Comparison of ENCODE assay signal across 8 mouse cellular contexts in the genomic region with DNA sequence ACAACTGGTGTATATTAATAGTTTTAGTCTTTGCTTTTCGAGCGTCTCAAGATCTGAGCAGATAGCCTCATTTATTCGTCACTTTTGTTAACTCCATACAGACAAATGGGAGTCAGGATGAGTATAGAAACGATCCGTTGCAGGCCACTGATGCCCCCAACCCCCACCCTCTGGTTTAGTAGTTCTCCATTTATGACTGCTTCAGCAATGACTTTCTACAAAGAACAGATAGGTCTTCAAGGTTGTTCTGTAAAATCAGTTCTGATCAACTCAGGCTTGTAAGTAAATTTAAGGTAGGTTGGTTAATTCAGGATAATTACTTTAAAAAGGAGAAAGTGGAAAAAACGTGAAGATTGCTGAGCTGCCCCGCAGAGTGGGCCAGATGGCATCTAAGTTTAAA. TPM values are rescaled to one million over a fixed set of nuclear protein-coding genes. Genes with fewer than 3 reads are reported as not detected.
DNase-seq lines count a peak whose midpoint lies in the region; ATAC-seq and TF ChIP-seq lines count a peak whose summit lies in the region.

No protein-coding gene starts in this region.

- peak overlapping the region; percentile 80 for H3K4me2 ChIP-seq in heart, embryonic 15.5 days
- peak overlapping the region; percentile 47 for H3K4me2 ChIP-seq in hindbrain, embryonic 11.5 days (replicated peaks; ENCODE audit: low read depth, low read length)
- peak overlapping the region; percentile 75 for H3K4me2 ChIP-seq in midbrain, embryonic 13.5 days (replicated peaks)

- ATAC-seq in heart, embryonic 15.5 days (replicated peaks; ENCODE audit: insufficient number of reproducible peaks, insufficient read depth, low FRiP score, low read depth) = no peak
- ATAC-seq in hindbrain, embryonic 11.5 days (ENCODE audit: low FRiP score) = no peak
- ATAC-seq in midbrain, embryonic 13.5 days = no peak

- no peak for TF ChIP-seq CTCF in bone marrow macrophage, adult 2 months (IDR thresholded peaks at IDR 0.05; ENCODE audit: low read depth, low read length)

- peaks cover 13% of the 10 kb centered on the region for H3K4me1 ChIP-seq in heart, embryonic 15.5 days (replicated peaks)
- peaks cover 14% of the 10 kb centered on the region for H3K4me1 ChIP-seq in bone marrow macrophage, adult 2 months (ENCODE audit: control insufficient read depth, insufficient read depth, low read length)
- H3K4me1 ChIP-seq in hindbrain, embryonic 11.5 days (replicated peaks; ENCODE audit: control insufficient read depth, insufficient read depth, low read length) = peaks cover 2% of the 10 kb centered on the region; the same call in 1 of the 2 replicates
- H3K4me1 ChIP-seq in midbrain, embryonic 13.5 days (replicated peaks) = peaks cover 19% of the 10 kb centered on the region

- H3K9me3 ChIP-seq in heart, embryonic 15.5 days (replicated peaks) = no peaks in the 10 kb centered on the region
- H3K9me3 ChIP-seq in hindbrain, embryonic 11.5 days (ENCODE audit: control insufficient read depth, low read length) = no peaks in the 10 kb centered on the region
- no peaks in the 10 kb centered on the region for H3K9me3 ChIP-seq in midbrain, embryonic 13.5 days

- 71% methylated on average over 7 of the region's 7 CpGs for WGBS in heart, embryonic 15.5 days
- WGBS in hindbrain, embryonic 11.5 days = 81% methylated on average over 7 of the region's 7 CpGs
- 72% methylated on average over 7 of the region's 7 CpGs for WGBS in midbrain, embryonic 13.5 days

- no peak overlapping the region for H3K27ac ChIP-seq in heart, embryonic 15.5 days
- no peak overlapping the region for H3K27ac ChIP-seq in bone marrow macrophage, adult 2 months (ENCODE audit: insufficient read depth, low read depth, low read length)
- no peak overlapping the region for H3K27ac ChIP-seq in hindbrain, embryonic 11.5 days (ENCODE audit: low read depth, low read length)
- H3K27ac ChIP-seq in midbrain, embryonic 13.5 days = no peak overlapping the region

- H3K27me3 ChIP-seq in heart, embryonic 15.5 days = no peaks in the 10 kb centered on the region
- H3K27me3 ChIP-seq in hindbrain, embryonic 11.5 days (ENCODE audit: control insufficient read depth, insufficient read depth, low read length) = no peaks in the 10 kb centered on the region
- no peaks in the 10 kb centered on the region for H3K27me3 ChIP-seq in midbrain, embryonic 13.5 days

- no peaks in the 10 kb centered on the region for H3K36me3 ChIP-seq in heart, embryonic 15.5 days
- H3K36me3 ChIP-seq in hindbrain, embryonic 11.5 days (ENCODE audit: control insufficient read depth, insufficient read depth, low read length) = no peaks in the 10 kb centered on the region
- H3K36me3 ChIP-seq in midbrain, embryonic 13.5 days = no peaks in the 10 kb centered on the region

- no peak for TF ChIP-seq POLR2A in bone marrow macrophage, adult 2 months (IDR thresholded peaks at IDR 0.05; ENCODE audit: borderline replicate concordance, low read depth, low read length)

- H3K9ac ChIP-seq in heart, embryonic 15.5 days = no peak overlapping the region; the same call in 1 of the 2 replicates
- peak overlapping the region; percentile 92 for H3K9ac ChIP-seq in hindbrain, embryonic 11.5 days (ENCODE audit: low read depth, low read length)
- H3K9ac ChIP-seq in midbrain, embryonic 13.5 days (replicated peaks) = peak overlapping the region; percentile 78

- peak overlapping the region; percentile 79 for H3K4me3 ChIP-seq in heart, embryonic 15.5 days
- peak overlapping the region; percentile 83; the same call in 1 of the 2 replicates for H3K4me3 ChIP-seq in bone marrow macrophage, adult 2 months (ENCODE audit: insufficient read depth, low read length)
- H3K4me3 ChIP-seq in hindbrain, embryonic 11.5 days (ENCODE audit: low read depth, low read length) = peak overlapping the region; percentile 72
- H3K4me3 ChIP-seq in midbrain, embryonic 13.5 days (replicated peaks) = peak overlapping the region; percentile 69

- no peak for DNase-seq in heart, adult 9 months (ENCODE audit: low spot score in 2 of 2)
- no peak for DNase-seq in hindbrain, embryonic 11.5 days (ENCODE audit: low spot score)
- no peak for DNase-seq in kidney, postnatal 10 days
- DNase-seq in retina, embryonic 14.5 days (ENCODE audit: low spot score) = no peak
- DNase-seq in adrenal gland, postnatal 4 days (ENCODE audit: low spot score in 2 of 2) = no peak

RNA-seq across cellular contexts. Expression of a gene that starts 1.0 kb away (rescaled TPM):
- polyA plus RNA-seq in heart, embryonic 15.5 days (2015; fragmentation: Nextera tagmentation; extraction: Ambion mirVana) = 12.3 and 12.9 TPM in 2 replicates
- 15.0 and 22.8 TPM in 2 replicates for polyA plus RNA-seq in bone marrow macrophage, adult 2 months (2012; ENCODE audit: insufficient read depth, insufficient read length, missing spikeins)
- 27.6 and 28.2 TPM in 2 replicates for polyA plus RNA-seq in hindbrain, embryonic 11.5 days (2014; fragmentation: Nextera tagmentation; extraction: Ambion mirVana)
- polyA plus RNA-seq in midbrain, embryonic 13.5 days (2015; fragmentation: Nextera tagmentation; extraction: Ambion mirVana) = 19.1 and 21.1 TPM in 2 replicates
- total RNA-seq in adrenal gland, postnatal 4 days (2021) = 10 to 100 TPM; 29.7 to 35.5 TPM

RNA-seq across cellular contexts. Expression of a gene that starts 20.2 kb away (rescaled TPM):
- polyA plus RNA-seq in heart, embryonic 15.5 days (2015; fragmentation: Nextera tagmentation; extraction: Ambion mirVana) = 0.06 and 0.39 TPM in 2 replicates
- polyA plus RNA-seq in bone marrow macrophage, adult 2 months (2012; ENCODE audit: insufficient read depth, insufficient read length, missing spikeins) = not detected in 2 replicates
- 0.20 and 1.0 TPM in 2 replicates for polyA plus RNA-seq in hindbrain, embryonic 11.5 days (2014; fragmentation: Nextera tagmentation; extraction: Ambion mirVana)
- polyA plus RNA-seq in midbrain, embryonic 13.5 days (2015; fragmentation: Nextera tagmentation; extraction: Ambion mirVana) = 0.18 TPM in 1 of 2 replicates, not detected in the other
- total RNA-seq in adrenal gland, postnatal 4 days (2021) = under 1 TPM in 1 of 2 experiments, not detected in 1; 0.08 TPM
